Mouse (Mus musculus) hindbrain, embryonic 15.5 days (tissue): ENCODE measurements around the gene Bnip2. TPM values are rescaled to one million over a fixed set of nuclear protein-coding genes. Genes with fewer than 3 reads are reported as not detected.
"Not testable (repeated sequence)": the region's sequence is repeated elsewhere in the genome, so short reads cannot be mapped to it uniquely, and the experiment has no call there.

Experiments
- ATAC-seq: fragments of 200-750 bp; cut with Nextera tagmentation; 2 replicates; pipeline ENCODE4 v1.8.0; 2017; ENCODE audit warnings: low read depth, moderate number of reproducible peaks, moderate TSS enrichment; ENCODE audit not compliant: low FRiP score
- H3K27ac ChIP-seq: fragments of 300-500 bp; sonication (generic); replicated peaks from 2 replicates; pipeline ENCODE4 v1.5.1; 2015; ENCODE audit warnings: mild to moderate bottlenecking, inconsistent platforms
- H3K27me3 ChIP-seq: fragments of 300-500 bp; sonication (generic); 2 replicates; pipeline ENCODE4 v1.6.1; 2015; ENCODE audit warnings: control low read depth, inconsistent platforms
- H3K36me3 ChIP-seq: fragments of 300-500 bp; sonication (generic); 2 replicates; pipeline ENCODE4 v1.6.1; 2015; ENCODE audit warnings: control low read depth, inconsistent platforms
- H3K4me1 ChIP-seq: fragments of 300-500 bp; sonication (generic); replicated peaks from 2 replicates; pipeline ENCODE4 v1.6.1; 2015; ENCODE audit warnings: control low read depth, inconsistent platforms
- H3K4me2 ChIP-seq: fragments of 300-500 bp; sonication (generic); 2 replicates; pipeline ENCODE4 v1.6.1; 2015; ENCODE audit warnings: moderate library complexity, mild to moderate bottlenecking, inconsistent platforms
- H3K4me3 ChIP-seq: fragments of 300-500 bp; sonication (generic); 2 replicates; pipeline ENCODE4 v1.5.1; 2015; ENCODE audit warnings: mild to moderate bottlenecking, inconsistent platforms
- H3K9ac ChIP-seq: fragments of 300-500 bp; sonication (generic); 2 replicates; pipeline ENCODE4 v1.6.1; 2015; ENCODE audit warnings: inconsistent platforms
- H3K9me3 ChIP-seq: fragments of 300-500 bp; sonication (generic); 2 replicates; pipeline ENCODE4 v1.6.1; 2016; ENCODE audit warnings: control low read depth, inconsistent platforms
- whole genome bisulfite sequencing: fragments of 180-500 bp; shearing (Covaris S2); methylation state at CpG from one replicate; pipeline ENCODE4 v1.1.7; 2015; 5-methylcytosine and 5-hydroxymethylcytosine counted together
- polyA plus RNA-seq: library from polyadenylated mRNA; unstranded; fragments of >200 nt; fragmentation: Nextera tagmentation; extraction: Ambion mirVana; gene quantifications from 2 replicates; pipeline ENCODE4 v1.2.1, GENCODE M21; 2015

Gene Bnip2
- polyA plus RNA-seq, 1 experiment from 2014 or later: 70.2 TPM

DNA sequence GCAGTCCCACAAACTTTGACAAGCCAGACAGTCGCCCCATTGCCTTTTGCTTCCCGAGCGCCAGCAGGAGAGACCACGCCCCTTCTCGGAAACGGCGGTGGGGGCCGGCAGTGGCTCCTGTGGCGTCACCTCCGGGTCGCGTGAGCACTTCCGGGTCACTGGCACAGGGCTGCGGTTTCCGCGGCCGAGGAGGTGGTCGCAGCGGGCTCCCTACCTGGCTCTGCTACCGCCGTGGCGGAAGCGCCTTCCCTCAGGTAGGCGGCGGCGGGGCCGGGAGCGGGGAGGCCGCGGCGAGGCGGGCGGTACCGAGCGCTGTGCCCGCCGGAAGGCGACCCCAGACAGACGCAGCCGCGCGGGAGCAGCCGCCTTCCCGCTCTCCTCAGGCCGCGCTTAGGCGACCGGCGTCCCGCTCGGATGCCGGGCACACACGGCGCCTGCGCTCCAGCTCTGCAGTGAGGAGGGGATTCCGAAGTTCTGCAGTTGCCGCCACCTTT lies 23.2 kb downstream of the Bnip2 start, which contains the start of gene Gtf2a2:
Gene Gtf2a2 (plus strand): TSS at position 143 of the 494 bp plus-strand sequence.
- Histone ChIP-seq H3K4me3 (peak within 1 kb of the TSS; percentile 90), H3K27me3 (no peaks in the 10 kb centered on the region), H3K27ac (peak within 1 kb of the TSS; percentile 97), H3K4me1 (peaks cover 22% of the 10 kb centered on the region), H3K36me3 (peaks cover 30% of the 10 kb centered on the region), H3K9me3 (no peaks in the 10 kb centered on the region), H3K4me2 (peak within 1 kb of the TSS; percentile 78), H3K9ac (peak within 1 kb of the TSS; percentile 84)
- WGBS: under 1% methylated on average over 57 of the region's 57 CpGs
- ATAC-seq: peak; percentile 98

- Histone ChIP-seq H3K9me3 (no peaks in the 10 kb centered on the region), H3K4me1 (peaks cover 22% of the 10 kb centered on the region), H3K27me3 (no peaks in the 10 kb centered on the region), H3K4me3 (no peak overlapping the region), H3K36me3 (peaks cover 6% of the 10 kb centered on the region; the same call in 1 of the 2 replicates), H3K27ac (no peak overlapping the region), H3K4me2 (no peak overlapping the region), H3K9ac (no peak overlapping the region)
- ATAC-seq: no peak
- 95% methylated on average over 2 of the region's 2 CpGs for WGBS
Observed at GRCm38 (mm10) chr9:70015632-70016031, 26.4 kb downstream of the Bnip2 start.

GRCm38 (mm10) chr9:70018879-70019278 lies 29.6 kb downstream of the Bnip2 start:
- peaks cover 6% of the 10 kb centered on the region; the same call in 1 of the 2 replicates for H3K36me3 ChIP-seq
- no peaks in the 10 kb centered on the region for H3K27me3 ChIP-seq
- H3K4me1 ChIP-seq: peaks cover 8% of the 10 kb centered on the region
- H3K4me3 ChIP-seq: no peak overlapping the region
- H3K9me3 ChIP-seq: no peaks in the 10 kb centered on the region
- no peak overlapping the region for H3K9ac ChIP-seq
- no peak for ATAC-seq
- no peak overlapping the region for H3K27ac ChIP-seq
- H3K4me2 ChIP-seq: no peak overlapping the region

- H3K36me3 ChIP-seq: peaks cover 6% of the 10 kb centered on the region; the same call in 1 of the 2 replicates
- H3K9me3 ChIP-seq: no peaks in the 10 kb centered on the region
- no peak overlapping the region for H3K9ac ChIP-seq
- no peak overlapping the region for H3K27ac ChIP-seq
- no peaks in the 10 kb centered on the region for H3K4me1 ChIP-seq
- no peak overlapping the region for H3K4me3 ChIP-seq
- H3K27me3 ChIP-seq: no peaks in the 10 kb centered on the region
- WGBS: 77% methylated on average over 1 of the region's 1 CpGs
- no peak overlapping the region for H3K4me2 ChIP-seq
- ATAC-seq: no peak
Observed at GRCm38 (mm10) chr9:70021610-70022009, 32.3 kb downstream of the Bnip2 start.

- no peak for ATAC-seq
- 94% methylated on average over 4 of the region's 4 CpGs for WGBS
Observed at GRCm38 (mm10) chr9:70022083-70022482, 32.8 kb downstream of the Bnip2 start.

DNA sequence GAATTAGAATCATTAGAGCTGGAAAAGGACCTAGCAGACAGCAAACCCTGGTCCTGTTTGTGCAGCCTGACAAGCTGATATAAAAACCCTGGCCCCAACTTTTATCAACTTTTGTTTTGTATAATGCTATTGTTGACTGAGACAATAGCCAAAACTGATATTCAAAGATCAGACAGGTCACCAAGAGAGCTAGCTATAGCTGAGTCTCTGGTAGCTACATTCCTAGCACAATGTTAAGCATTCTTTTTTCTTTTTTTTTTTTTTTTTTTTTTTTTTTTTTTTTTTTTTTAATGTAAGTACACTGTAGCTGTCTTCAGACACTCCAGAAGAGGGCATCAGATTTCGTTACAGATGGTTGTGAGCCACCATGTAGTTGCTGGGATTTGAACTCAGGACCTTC lies 34.3 kb downstream of the Bnip2 start:
- H3K4me1 ChIP-seq, H3K27ac ChIP-seq, ATAC-seq, H3K9ac ChIP-seq, H3K4me3 ChIP-seq, H3K9me3 ChIP-seq, H3K27me3 ChIP-seq, H3K4me2 ChIP-seq, H3K36me3 ChIP-seq: not testable (repeated sequence)
- 73% methylated on average over 1 of the region's 1 CpGs for WGBS

More at GRCm38 (mm10) chr9:70022083-70022482, 32.8 kb downstream of the Bnip2 start:
- no peaks in the 10 kb centered on the region for H3K9me3 ChIP-seq
- H3K4me2 ChIP-seq: no peak overlapping the region
- H3K4me3 ChIP-seq: no peak overlapping the region
- H3K4me1 ChIP-seq: no peaks in the 10 kb centered on the region
- H3K9ac ChIP-seq: no peak overlapping the region
- H3K27ac ChIP-seq: no peak overlapping the region
- peaks cover 5% of the 10 kb centered on the region; the same call in 1 of the 2 replicates for H3K36me3 ChIP-seq
- no peaks in the 10 kb centered on the region for H3K27me3 ChIP-seq

- no peaks in the 10 kb centered on the region for H3K27me3 ChIP-seq
- H3K9me3 ChIP-seq: no peaks in the 10 kb centered on the region
- H3K27ac ChIP-seq: no peak overlapping the region
- H3K4me1 ChIP-seq: no peaks in the 10 kb centered on the region
- ATAC-seq: no peak
- H3K9ac ChIP-seq: no peak overlapping the region
- 0 out of 2 replicates have a peak, but pooled peaks cover 3% of the 10 kb centered on the region for H3K36me3 ChIP-seq
- H3K4me3 ChIP-seq: no peak overlapping the region
- H3K4me2 ChIP-seq: no peak overlapping the region
Observed at GRCm38 (mm10) chr9:70024648-70025047, 35.4 kb downstream of the Bnip2 start.

- no peaks in the 10 kb centered on the region for H3K27me3 ChIP-seq
- no peaks in the 10 kb centered on the region for H3K4me1 ChIP-seq
- no peak for ATAC-seq
- no peak overlapping the region for H3K4me3 ChIP-seq
- no peaks in the 10 kb centered on the region for H3K36me3 ChIP-seq
- H3K9me3 ChIP-seq: no peaks in the 10 kb centered on the region
- no peak overlapping the region for H3K4me2 ChIP-seq
- no peak overlapping the region for H3K27ac ChIP-seq
- H3K9ac ChIP-seq: no peak overlapping the region
- WGBS: 95% methylated on average over 2 of the region's 2 CpGs
Observed at GRCm38 (mm10) chr9:70025365-70026012, 36.2 kb downstream of the Bnip2 start.

DNA sequence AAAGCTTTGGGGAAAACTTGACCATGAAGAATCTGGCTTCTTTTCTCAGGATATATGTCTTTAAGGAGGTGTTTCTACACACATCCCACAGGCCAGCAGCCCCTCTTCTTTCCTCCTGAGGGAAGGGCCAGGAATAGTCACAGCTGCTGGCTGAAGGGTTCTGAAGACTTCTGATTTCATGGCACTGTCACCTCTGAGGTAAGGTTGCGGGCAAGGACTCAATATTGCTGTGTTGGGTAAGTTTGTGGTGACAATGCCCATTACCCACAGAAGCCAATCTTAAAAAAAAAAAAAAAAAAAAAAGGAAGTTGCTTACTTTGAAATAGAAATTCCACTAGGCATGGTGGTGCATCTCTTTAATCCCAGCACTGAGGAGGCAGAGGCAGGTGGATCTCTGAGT lies 42.9 kb downstream of the Bnip2 start:
- H3K9me3 ChIP-seq: no peaks in the 10 kb centered on the region
- H3K27ac ChIP-seq: no peak overlapping the region
- no peaks in the 10 kb centered on the region for H3K27me3 ChIP-seq
- H3K4me2 ChIP-seq: no peak overlapping the region
- ATAC-seq: no peak
- WGBS: 91% methylated on average over 1 of the region's 1 CpGs
- H3K4me1 ChIP-seq: no peaks in the 10 kb centered on the region
- no peaks in the 10 kb centered on the region for H3K36me3 ChIP-seq
- no peak overlapping the region for H3K9ac ChIP-seq
- no peak overlapping the region for H3K4me3 ChIP-seq

- Histone ChIP-seq H3K4me2 (no peak overlapping the region), H3K4me1 (no peaks in the 10 kb centered on the region), H3K4me3 (no peak overlapping the region), H3K36me3 (no peaks in the 10 kb centered on the region), H3K27me3 (no peaks in the 10 kb centered on the region), H3K9me3 (no peaks in the 10 kb centered on the region), H3K27ac (no peak overlapping the region), H3K9ac (no peak overlapping the region)
- 71% methylated on average over 9 of the region's 9 CpGs for WGBS
- ATAC-seq: no peak
Observed at GRCm38 (mm10) chr9:70033056-70033455, 43.8 kb downstream of the Bnip2 start.

DNA sequence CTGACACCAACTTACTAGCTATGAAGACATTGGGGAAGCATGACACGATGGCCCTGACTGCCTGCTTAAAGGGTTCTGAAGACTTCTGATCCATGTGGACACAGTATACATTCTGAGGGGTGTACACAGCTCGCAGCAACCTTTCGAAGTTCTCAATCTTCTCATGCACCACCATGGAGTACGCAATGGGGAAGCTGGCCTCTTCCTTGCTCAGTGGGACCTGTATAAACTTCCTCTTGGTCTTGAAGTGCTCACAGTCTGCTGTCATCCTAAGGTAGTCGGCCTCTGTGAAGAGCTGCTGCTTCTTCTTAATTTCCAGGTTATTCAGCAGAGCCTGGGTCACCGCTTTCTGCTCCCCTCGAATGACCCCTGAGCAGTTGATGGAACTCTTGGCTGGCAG lies 45.4 kb downstream of the Bnip2 start:
- H3K27ac ChIP-seq: no peak overlapping the region
- H3K4me1 ChIP-seq: no peaks in the 10 kb centered on the region
- H3K9me3 ChIP-seq: no peaks in the 10 kb centered on the region
- 92% methylated on average over 7 of the region's 7 CpGs for WGBS
- no peaks in the 10 kb centered on the region for H3K27me3 ChIP-seq
- no peak overlapping the region for H3K9ac ChIP-seq
- no peak for ATAC-seq
- H3K36me3 ChIP-seq: no peaks in the 10 kb centered on the region
- no peak overlapping the region for H3K4me2 ChIP-seq
- H3K4me3 ChIP-seq: no peak overlapping the region

- no peaks in the 10 kb centered on the region for H3K27me3 ChIP-seq
- H3K4me2 ChIP-seq: no peak overlapping the region
- H3K9me3 ChIP-seq: no peaks in the 10 kb centered on the region
- no peak for ATAC-seq
- no peak overlapping the region for H3K9ac ChIP-seq
- WGBS: 77% methylated on average over 4 of the region's 4 CpGs
- no peaks in the 10 kb centered on the region for H3K4me1 ChIP-seq
- H3K36me3 ChIP-seq: no peaks in the 10 kb centered on the region
- H3K27ac ChIP-seq: no peak overlapping the region
- no peak overlapping the region for H3K4me3 ChIP-seq
Observed at GRCm38 (mm10) chr9:70036646-70037045, 47.4 kb downstream of the Bnip2 start.

GRCm38 (mm10) chr9:70037988-70038387 lies 48.7 kb downstream of the Bnip2 start, which contains the start of gene Gcnt3:
TSS of gene Gcnt3 (minus strand) at chr9:70038088.
- 92% methylated on average over 7 of the region's 7 CpGs for WGBS
- no peak within 1 kb of the TSS for H3K27ac ChIP-seq
- no peak within 1 kb of the TSS for H3K4me2 ChIP-seq
- H3K4me1 ChIP-seq: no peaks in the 10 kb centered on the region
- ATAC-seq: no peak
- no peaks in the 10 kb centered on the region for H3K27me3 ChIP-seq
- H3K4me3 ChIP-seq: no peak within 1 kb of the TSS
- H3K9me3 ChIP-seq: no peaks in the 10 kb centered on the region
- H3K36me3 ChIP-seq: no peaks in the 10 kb centered on the region
- no peak within 1 kb of the TSS for H3K9ac ChIP-seq
